Mouse (Mus musculus) left cerebral cortex, adult 9 months (tissue): ENCODE results near the gene Pih1d2.
"Not testable (repeated sequence)": the region's sequence is repeated elsewhere in the genome, so short reads cannot be mapped to it uniquely, and the experiment has no call there.

ENCODE experiments used
- DNase-seq, 2 experiments: peaks; one replicate each; pipeline ENCODE4 v3.0.0; 2022; ENCODE audit warnings: low spot score in 2 of 2

Gene Pih1d2

DNA sequence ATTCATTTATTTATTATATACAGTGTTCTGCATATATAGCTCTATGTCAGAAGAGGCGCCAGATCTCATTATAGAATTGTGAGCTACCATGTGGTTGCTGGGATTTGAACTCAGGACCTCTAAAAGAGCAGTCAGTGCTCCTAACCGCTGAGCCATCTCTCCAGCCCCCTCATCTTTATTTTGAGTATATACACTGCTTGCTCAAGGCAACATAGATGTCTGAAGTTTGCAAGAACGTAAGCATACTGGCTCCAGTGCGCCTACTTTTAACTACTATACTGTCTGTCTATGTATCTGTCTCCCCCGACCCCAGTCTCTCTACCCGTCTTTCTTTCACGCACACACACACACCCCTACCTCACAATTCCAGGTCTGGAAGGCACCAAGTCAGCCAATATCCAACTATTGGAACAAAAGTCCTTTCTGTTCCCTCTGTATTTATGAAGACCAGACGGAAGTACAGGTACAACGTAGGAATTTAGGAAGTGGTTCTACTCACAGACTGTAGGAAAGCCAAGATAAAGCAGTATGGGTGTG is 741 bp downstream of the Pih1d2 start:
- DNase-seq: no peak

DNA sequence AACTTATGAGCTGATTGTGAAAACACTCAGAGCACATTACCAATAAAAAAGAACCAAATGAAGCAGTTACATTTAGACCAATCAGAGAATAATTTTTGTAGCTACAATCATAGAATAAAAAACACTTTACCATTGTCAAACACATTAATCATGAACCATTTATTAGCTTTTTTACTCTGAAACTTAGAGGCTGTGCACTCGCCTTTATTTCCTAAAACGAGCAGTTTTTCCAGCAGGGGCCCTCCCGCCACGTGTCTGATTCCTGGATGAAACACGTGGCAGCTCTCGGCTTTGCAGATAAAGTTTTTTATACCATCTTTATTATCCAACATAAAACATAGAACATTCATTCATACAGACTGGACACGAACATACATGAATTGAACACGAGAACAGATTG is 13.8 kb downstream of the Pih1d2 start:
- not testable (repeated sequence) for DNase-seq

DNA sequence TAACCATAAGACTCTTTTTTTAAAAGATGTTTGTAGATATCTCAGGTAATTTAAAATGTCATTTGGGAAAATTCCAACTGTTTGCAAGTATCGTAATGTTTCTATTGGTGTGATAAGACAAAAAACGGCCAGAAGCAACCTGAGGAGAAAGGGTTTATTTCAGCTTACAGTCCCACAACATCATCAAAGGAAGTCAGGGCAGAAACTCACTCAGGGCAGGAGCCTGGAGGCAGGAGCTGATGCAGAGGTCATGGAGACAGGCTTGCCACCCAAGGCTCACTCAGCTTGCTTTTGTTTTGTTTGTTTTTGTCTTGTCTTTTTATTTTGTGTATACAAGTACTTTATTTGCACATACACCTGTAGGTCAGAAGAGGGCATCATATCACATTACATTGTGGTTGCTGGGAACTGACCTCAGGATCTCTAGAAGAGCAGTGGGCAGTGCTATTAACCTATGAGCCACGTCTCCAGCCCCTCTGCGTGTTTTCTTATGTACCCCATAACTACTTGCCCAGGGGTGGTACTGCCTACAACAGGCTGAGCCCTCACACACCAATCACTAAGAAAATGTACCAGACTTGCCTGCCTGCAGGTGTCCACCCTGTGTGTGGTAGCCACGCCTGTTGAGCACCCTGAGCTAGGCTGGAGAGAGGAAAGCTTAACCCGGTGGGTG is 15.0 kb downstream of the Pih1d2 start:
- no peak for DNase-seq

DNA sequence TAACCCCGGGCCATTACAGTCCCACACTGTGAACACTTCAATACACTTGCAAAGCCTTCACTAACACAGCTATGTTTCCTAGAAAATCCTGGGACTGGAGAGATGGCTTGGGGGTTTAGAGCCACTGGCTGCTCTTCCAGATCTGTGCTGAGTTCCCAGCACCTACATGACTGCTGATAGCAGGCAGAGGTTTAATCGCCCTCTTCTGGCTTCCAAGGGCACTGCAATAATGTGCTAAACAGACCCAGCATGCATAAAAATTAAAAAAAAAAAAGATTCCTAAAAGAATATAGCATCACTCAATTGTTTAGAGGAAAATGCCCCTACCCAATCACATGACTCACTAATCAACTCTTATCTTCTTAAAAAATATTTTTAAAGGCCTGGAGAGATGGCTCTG is 15.9 kb downstream of the Pih1d2 start:
- no peak for DNase-seq

- no peak for DNase-seq
Measured at GRCm38 (mm10) chr9:50634270-50634669, 17.1 kb downstream of the Pih1d2 start.

- no peak for DNase-seq
Measured at GRCm38 (mm10) chr9:50646826-50647370, 29.8 kb downstream of the Pih1d2 start.

GRCm38 (mm10) chr9:50650503-50650902 is 33.4 kb downstream of the Pih1d2 start:
- no peak for DNase-seq

DNA sequence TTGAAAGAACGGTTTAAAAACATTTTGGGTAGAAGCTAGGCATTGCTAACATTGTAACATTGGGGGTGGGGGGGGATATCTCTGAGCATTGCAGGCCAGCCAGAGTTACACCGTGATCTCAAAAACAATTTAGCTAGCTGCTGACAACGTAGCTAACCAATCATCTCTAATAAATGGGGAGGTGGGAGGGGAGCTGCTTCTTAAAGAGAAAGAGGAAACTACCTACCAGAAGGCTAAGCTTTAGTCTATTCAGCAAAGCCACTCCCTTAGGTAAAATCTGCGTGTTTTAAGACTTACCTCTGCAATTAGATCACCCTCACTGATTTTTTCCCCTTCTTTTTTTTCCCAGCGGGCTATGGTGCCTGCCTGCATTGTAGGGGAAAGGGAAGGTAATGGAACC is 41.3 kb downstream of the Pih1d2 start:
- no peak for DNase-seq

- no peak for DNase-seq
Measured at GRCm38 (mm10) chr9:50658941-50659388, 41.8 kb downstream of the Pih1d2 start.

DNA sequence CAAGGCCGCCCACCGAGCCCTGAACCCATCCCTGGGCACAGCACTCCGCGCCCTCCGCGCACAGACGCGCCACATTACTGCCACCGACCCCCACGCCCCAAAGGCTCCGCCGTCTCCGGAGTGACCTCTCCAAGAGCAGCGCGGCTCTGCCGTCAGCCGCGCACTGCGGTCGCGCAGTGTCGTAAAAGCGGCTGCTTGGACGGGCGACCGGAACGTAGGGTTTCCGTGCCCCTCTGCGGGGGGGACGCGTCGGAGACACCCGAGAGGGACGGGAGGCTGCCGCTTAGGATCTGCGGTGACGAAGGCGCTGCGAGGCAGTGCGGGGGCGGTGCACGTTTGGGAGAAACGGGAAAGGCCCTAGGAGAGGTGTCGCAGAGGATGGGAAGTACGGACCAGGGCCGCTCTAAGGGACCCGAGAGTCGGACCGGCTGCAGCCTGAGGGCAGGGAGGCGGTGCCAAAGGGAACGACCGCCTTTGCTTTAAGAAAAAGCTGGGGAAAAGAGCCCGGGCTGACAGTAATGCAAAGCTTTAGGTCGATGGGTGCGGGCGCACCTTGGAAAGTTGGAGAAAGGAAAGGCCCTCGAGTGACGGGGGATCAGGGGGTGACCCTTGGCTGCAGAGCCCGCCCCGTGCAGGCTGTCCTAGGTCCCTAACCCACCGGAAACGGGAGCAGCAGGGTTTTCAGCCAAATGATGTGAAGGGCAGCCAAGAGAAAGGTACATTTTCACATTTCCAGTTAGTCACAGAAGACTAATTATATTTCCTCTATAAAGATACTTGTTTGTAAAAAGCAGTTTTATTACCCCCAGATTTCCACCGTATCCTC is 42.5 kb downstream of the Pih1d2 start, which contains the start of gene Dlat:
Gene Dlat, minus strand, starts transcription at position 389 of the 826 bp plus-strand sequence.
- peak; percentile 76 to 88 for DNase-seq

DNA sequence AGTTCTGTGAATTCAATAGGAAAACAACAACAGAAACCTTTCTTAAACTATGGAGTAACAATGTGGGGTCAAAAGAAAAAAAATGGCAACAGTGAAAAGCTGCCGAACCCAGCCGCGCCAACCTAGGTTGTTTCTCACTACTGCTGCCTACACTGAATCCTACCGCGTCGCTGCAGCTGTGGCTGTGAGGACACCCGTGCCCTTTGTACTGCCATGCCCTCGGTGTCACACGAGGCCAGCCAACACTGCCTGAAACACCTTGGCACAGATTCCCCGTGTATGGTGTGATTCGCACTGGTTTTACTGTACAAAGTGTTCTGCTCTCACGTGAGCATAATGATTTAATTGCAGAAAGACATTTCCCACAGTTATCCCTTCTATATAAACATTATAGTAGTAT is 43.3 kb downstream of the Pih1d2 start:
- no peak for DNase-seq

GRCm38 (mm10) chr9:50664826-50665225 is 47.7 kb downstream of the Pih1d2 start:
- no peak for DNase-seq

DNA sequence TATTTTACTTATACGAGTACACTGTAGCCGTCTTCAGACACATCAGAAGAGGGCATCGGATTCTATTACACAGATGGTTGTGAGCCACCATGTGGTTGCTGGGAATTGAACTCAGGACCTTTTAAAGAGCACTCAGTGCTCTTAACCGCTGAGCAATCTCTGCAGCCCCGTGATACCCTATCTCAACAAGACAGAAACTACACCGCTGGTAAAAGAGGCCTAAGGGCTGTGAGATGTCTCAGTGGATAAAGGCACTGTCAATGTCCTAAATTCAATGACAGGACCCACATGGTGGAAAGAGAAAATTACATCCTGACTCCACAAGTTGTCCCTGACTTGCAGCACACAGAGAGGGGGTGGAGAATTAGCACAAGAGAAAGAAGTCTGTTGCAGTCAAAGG is 49.3 kb downstream of the Pih1d2 start:
- no peak for DNase-seq

DNA sequence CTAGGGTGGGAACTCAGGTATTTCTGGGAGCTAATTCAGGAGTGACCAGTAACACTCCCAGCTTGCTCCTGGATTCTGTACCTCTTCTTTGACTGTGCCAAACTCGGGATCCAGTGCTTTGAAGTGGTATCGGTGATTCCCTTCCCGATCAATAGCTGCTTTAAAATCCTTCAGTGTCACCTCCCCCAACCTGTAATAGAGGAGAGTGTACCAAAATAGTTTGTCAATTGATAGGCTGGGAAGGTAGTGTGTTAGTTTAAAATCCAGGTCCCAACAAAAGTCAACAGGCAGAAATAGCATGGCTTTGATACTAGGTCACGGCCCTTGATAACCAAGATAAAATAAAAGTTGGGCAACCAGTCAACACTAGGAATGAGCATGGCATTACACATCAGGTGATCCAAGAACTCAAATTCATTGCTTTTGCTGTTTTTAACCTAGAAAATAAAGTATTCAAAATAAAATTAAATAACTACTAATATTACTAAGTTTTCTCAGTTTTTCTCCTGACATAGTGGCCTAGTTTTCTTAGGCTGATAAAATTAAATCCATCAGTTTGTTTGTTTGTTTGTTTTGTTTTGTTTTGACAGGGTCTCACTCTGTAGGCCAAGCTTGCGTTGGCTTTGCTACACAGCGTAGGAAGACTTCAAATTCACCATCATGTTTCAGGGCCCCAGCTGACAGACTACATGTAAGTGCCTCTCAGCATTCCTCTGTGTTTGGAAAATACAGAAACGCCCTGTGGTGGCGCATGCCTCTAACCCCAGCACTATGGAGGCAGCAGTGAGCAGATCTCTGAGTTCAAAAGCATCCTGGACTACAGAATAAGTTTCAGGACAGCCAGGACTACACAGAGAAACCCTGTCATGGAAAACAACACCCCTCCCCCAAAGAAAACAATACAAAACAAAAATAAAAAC is 50.7 kb downstream of the Pih1d2 start:
- DNase-seq: no peak

DNA sequence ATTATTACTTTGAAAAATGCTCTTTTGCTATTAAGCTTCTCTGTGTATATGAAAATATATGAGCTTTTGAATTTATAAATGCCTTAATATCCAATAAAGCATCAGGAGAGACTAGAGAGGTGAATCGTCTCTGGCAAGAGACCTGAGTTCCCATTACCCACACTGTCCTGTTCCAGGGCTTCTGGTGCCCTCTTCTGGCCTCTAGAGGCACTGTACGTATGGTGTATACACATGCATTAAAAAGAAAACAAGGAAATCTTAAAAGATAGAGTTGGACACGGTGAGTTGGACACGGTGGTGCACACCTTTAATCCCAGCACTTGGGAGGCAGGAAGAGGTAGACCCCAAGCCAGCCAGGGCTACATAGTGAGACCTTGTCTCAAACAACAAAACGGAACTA is 53.6 kb downstream of the Pih1d2 start:
- DNase-seq: peak in 1 of 2 experiments; percentile 39
